Mouse (Mus musculus) MN1 (cell line): ENCODE measurements around the gene Rps18.
A peak's percentile ranks its signal among the peaks of the same experiment; 100 is the strongest.

ENCODE experiments used
- DNase-seq: peaks from one replicate; pipeline ENCODE4 v3.0.0-alpha.2; 2016; ENCODE audit warnings: low spot score

The Rps18 gene

GRCm38 (mm10) chr17:33943454-33943853, 12.3 kb downstream of the Rps18 start:
- no peak for DNase-seq

DNA sequence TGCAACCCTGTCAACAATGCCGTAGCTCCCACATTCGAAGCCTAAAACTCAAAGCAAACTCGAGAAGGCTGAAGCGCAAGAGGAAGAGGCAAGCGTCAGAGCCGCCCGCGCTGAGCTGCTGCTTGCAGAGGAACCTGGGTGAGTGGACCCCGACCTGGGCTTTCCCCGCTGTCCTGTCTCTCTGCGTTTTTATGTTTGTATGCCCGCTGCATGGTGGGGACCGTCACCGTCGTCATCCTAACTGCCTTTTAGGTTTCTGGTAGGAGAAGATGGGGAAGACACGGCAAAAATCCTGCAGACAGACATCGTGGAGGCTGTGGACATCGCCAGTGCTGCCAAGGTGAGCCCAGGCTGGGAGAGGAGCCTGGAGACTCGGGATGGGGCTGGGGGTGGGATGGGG, 14.4 kb downstream of the Rps18 start:
- DNase-seq, result no peak

DNA sequence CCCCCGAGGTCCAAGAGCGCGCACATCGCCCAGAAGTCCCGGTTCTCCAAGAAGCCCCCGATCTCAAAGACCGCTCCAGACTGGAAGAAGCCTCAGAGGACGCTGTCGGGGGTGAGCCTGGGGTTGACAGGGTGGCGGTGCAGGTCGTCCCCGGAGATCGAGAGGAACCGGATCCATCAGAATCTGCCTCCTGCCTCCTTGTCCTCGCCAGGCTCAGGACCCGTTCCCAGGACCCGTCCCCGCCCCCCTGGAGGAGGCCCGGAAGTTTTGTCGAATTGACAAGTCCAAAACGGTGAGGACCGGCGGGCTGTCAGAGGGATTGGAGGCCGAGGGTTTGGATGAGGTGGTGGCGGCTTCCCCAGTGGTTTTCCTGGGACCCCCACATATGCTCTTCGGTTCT, 14.8 kb downstream of the Rps18 start:
- DNase-seq, result peak; percentile 65

GRCm38 (mm10) chr17:33940206-33940805, 15.5 kb downstream of the Rps18 start, which contains the start of the genes Pfdn6 and Wdr46:
TSS of gene Pfdn6 (minus strand) at chr17:33940343.
TSS of gene Wdr46 (plus strand) at chr17:33940660.
- DNase-seq, result peak; percentile 92

GRCm38 (mm10) chr17:33938783-33939182, 17.0 kb downstream of the Rps18 start:
- DNase-seq, result no peak

DNA sequence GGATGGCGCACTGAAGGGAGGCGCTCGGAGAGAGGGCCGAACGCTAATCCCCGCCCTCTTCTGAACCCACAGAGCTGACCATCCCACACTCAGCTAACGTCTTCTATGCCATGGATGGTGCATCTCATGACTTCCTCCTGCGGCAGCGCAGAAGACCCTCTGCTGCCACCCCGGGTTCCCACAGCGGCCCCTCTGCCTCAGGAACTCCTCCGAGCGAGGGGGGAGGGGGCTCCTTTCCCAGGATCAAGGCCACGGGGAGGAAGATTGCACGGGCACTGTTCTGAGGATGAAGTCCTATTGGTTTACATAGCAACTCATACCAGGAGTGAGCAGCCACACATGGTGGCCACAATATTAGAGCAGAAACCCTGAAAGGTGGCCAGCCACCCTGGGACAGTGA, 18.8 kb downstream of the Rps18 start:
- DNase-seq, result no peak

- no peak for DNase-seq
Measured at GRCm38 (mm10) chr17:33935422-33936055, 20.3 kb downstream of the Rps18 start.

- no peak for DNase-seq
Measured at GRCm38 (mm10) chr17:33932970-33933369, 22.8 kb downstream of the Rps18 start.

GRCm38 (mm10) chr17:33932448-33932847, 23.4 kb downstream of the Rps18 start:
- no peak for DNase-seq

DNA sequence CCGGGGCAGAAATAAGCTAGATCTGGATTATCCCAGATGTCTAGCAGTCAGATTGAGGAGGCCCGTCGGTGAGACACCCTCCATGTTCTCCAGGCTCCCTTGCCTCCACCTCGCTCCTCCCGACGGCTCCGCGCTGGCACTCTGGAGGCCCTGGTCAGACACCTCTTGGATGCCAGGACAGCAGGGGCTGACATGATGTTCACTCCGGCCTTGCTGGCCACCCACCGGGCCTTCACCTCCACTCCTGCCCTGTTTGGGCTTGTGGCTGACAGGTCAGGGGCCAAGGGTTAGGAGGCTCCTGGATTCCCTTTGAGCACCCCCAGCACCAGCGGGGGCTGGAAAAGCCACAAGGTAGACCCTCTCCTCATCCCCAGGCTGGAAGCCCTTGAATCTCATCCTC, 23.9 kb downstream of the Rps18 start:
- no peak for DNase-seq

GRCm38 (mm10) chr17:33931159-33931866, 24.5 kb downstream of the Rps18 start:
- no peak for DNase-seq

- DNase-seq, result peak; percentile 67
Measured at GRCm38 (mm10) chr17:33930280-33931158, 25.3 kb downstream of the Rps18 start.

- peak; percentile 98 for DNase-seq
Measured at GRCm38 (mm10) chr17:33929371-33930279, 26.2 kb downstream of the Rps18 start, which contains the start of gene Rgl2. TSS of gene Rgl2 (plus strand) at chr17:33929543.

GRCm38 (mm10) chr17:33928251-33928947, 27.4 kb downstream of the Rps18 start:
- no peak for DNase-seq

DNA sequence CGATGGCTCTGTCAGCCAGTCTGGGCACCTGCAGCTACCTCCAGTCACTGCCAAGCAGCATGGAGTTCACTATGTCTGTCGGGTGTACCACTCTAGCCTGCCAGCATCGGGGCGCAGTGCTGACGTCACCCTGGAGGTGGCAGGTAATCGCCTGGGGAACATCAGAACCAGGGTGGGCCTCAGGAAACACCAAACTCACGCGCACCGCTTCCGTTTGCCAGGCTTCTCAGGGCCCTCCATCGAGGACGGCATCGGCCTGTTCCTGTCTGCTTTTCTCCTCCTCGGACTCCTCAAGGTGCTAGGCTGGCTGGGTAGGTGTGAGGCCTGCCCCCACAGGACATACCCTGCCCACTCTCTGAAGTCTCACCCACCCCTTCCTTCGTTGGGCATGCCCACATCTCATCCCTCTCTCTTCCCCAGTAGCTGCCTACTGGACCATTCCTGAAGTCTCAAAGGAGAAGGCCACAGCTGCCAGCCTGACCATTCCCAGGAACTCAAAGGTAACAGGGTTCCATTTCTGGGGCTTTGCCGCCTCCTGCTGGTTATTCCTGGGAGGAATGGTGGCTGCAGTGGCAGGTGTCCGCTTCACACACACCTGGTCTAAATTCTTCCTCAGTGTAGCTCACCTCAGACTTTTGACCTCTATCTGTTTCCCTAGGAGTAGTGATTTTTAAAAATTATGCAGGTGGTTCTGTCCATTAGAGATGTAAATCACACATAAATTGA, 29.4 kb downstream of the Rps18 start:
- no peak for DNase-seq

- DNase-seq, result no peak
Measured at GRCm38 (mm10) chr17:33925406-33926116, 30.2 kb downstream of the Rps18 start.

GRCm38 (mm10) chr17:33924577-33925283, 31.1 kb downstream of the Rps18 start:
- peak; percentile 68 for DNase-seq

DNA sequence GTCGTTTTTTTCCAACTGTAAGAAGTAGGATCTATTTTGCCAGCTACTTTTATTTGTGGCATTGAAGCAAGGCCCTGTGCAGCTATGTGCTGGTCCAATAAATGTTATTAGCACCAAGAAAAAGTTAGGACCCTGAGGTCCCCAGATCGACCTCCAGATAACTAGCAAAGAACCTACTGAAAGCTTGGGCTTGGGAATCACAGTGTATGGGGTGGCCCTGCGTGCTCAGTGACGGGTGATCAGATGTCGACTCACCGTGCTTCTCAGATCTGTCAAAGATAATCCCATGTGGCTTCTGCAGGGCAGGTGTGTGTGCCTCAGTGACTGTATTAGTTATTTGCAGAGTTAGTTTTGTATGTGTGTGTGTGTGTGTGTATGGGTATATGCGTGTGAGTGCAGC, 34.4 kb downstream of the Rps18 start:
- DNase-seq, result no peak
